Mouse (Mus musculus) liver, adult 2 months (tissue): ENCODE measurements at regions not wholly inside any gene's neighbourhood (a gene's known extent, or its start where the extent isn't known, plus 50 kb on each side); places are given as distances from the start of the nearest gene placed in this dataset.

Experiments used
- CTCF ChIP-seq: fragments of 200-500 bp; IDR thresholded peaks from 2 replicates; pipeline ENCODE4 v1.5.1; 2011; ENCODE audit warnings: low read depth, low read length, control low read depth
- POLR2A ChIP-seq: fragments of 200-500 bp; IDR thresholded peaks from 2 replicates; pipeline ENCODE4 v1.6.1; 2011; ENCODE audit warnings: low read length, control low read depth; ENCODE audit not compliant: insufficient read depth; ENCODE audit errors: extremely low read depth

DNA sequence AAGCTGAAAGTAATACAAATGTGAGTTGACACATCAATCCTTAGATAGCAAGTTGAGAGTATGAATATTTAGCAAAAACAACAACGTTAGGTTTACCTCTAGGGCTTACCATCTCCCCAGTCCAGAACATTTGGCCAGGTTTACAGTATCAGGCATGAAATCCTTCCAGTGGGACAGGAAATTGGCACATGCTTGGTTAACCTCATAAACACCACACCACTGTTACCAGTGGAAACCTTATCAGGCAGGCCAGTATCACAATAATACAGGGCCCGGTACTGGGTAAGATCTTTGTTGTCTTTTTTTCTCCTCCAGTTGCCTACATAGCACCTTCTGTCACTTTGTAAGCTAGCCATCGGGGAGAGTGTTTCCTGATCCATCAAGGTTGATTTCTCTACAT lies 101.7 kb upstream of the Slc13a1 start:
- TF ChIP-seq CTCF = no peak
- no peak for TF ChIP-seq POLR2A
